ENCODE assay signal across 29 mouse cellular contexts in genomic region chr2:168023763-168024402, GRCm38 (mm10). TPM values are rescaled to one million over a fixed set of nuclear protein-coding genes. Genes with fewer than 3 reads are reported as not detected.
DNase-seq lines count a peak whose midpoint lies in the region; ATAC-seq and TF ChIP-seq lines count a peak whose summit lies in the region.
"Had no signal": no experiment of that assay in that cellular context is flagged by ENCODE, and none has a peak within 500 bp of the region (broad histone marks: within the 10 kb centered on the region; RNA-seq: fewer than 3 reads in every experiment).

No protein-coding gene starts in this region.

- DNase-seq in limb, embryonic 10.5 days (ENCODE audit: low spot score) = no peak
- DNase-seq in 416B (ENCODE audit: low read depth) (peak; percentile 72), adipocyte (ENCODE audit: low spot score) (no peak)
- no peak for DNase-seq in urinary bladder, postnatal 14 days (ENCODE audit: low spot score)
- DNase-seq: adrenal gland, postnatal 14 days; cerebellum, adult 2 months; cerebellum, postnatal 25 days; forebrain, postnatal 0 days; gastrocnemius, postnatal 25 days; heart, adult 2 months; kidney, adult 9 months; kidney, postnatal 25 days; layer of hippocampus, postnatal 36 days; lung, adult 18-20 months; lung, postnatal 14 days; retina, postnatal 1 day; right cerebral cortex, postnatal 25 days; spleen, adult 18-20 months; thymus, postnatal 25 days had no signal

- peaks cover 26% of the 10 kb centered on the region for H3K4me1 ChIP-seq in limb, embryonic 15.5 days
- peaks cover 4% of the 10 kb centered on the region; the same call in 1 of the 2 replicates for H3K4me1 ChIP-seq in limb, embryonic 10.5 days
- H3K4me1 ChIP-seq: hindbrain, embryonic 12.5 days; neural tube, embryonic 13.5 days had no signal

- H3K27ac ChIP-seq in limb, embryonic 15.5 days = peak overlapping the region; percentile 87; the same call in 1 of the 2 replicates
- no peak overlapping the region for H3K27ac ChIP-seq in limb, embryonic 10.5 days
- H3K27ac ChIP-seq: heart, adult 2 months; hindbrain, embryonic 12.5 days; limb, embryonic 12.5 days; neural tube, embryonic 13.5 days had no signal

- H3K36me3 ChIP-seq in limb, embryonic 15.5 days = no peaks in the 10 kb centered on the region
- no peaks in the 10 kb centered on the region for H3K36me3 ChIP-seq in limb, embryonic 10.5 days
- H3K36me3 ChIP-seq in myocyte (ENCODE audit: control insufficient read depth, insufficient read depth) = no peaks in the 10 kb centered on the region
- H3K36me3 ChIP-seq: hindbrain, embryonic 12.5 days; limb, embryonic 12.5 days; neural tube, embryonic 13.5 days had no signal

- no peaks in the 10 kb centered on the region for H3K79me2 ChIP-seq in myocyte (ENCODE audit: control insufficient read depth, insufficient read depth)

- H3K9ac ChIP-seq in limb, embryonic 15.5 days = no peak overlapping the region
- H3K9ac ChIP-seq: forebrain, postnatal 0 days; hindbrain, embryonic 12.5 days; limb, embryonic 12.5 days; neural tube, embryonic 13.5 days had no signal

- H3K9me3 ChIP-seq in limb, embryonic 15.5 days = no peaks in the 10 kb centered on the region
- H3K9me3 ChIP-seq in limb, embryonic 10.5 days (replicated peaks) = no peaks in the 10 kb centered on the region
- H3K9me3 ChIP-seq: neural tube, embryonic 13.5 days had no signal

- WGBS in limb, embryonic 15.5 days = 63% methylated on average over 3 of the region's 3 CpGs
- WGBS in limb, embryonic 10.5 days = 81% methylated on average over 3 of the region's 3 CpGs

- H3K27me3 ChIP-seq in limb, embryonic 15.5 days = no peaks in the 10 kb centered on the region
- H3K27me3 ChIP-seq in limb, embryonic 10.5 days (ENCODE audit: low read depth, poor library complexity, severe bottlenecking) = no peaks in the 10 kb centered on the region
- peaks cover 4% of the 10 kb centered on the region for H3K27me3 ChIP-seq in myocyte (ENCODE audit: control insufficient read depth, insufficient read depth, insufficient read length)
- H3K27me3 ChIP-seq: hindbrain, embryonic 12.5 days; limb, embryonic 12.5 days; neural tube, embryonic 13.5 days had no signal

- TF ChIP-seq POLR2A in myocyte (IDR thresholded peaks at IDR 0.05; ENCODE audit: insufficient read length, low read depth) = no peak

- H3ac ChIP-seq in myocyte (ENCODE audit: control insufficient read depth, insufficient read length) = no peak overlapping the region

- no peak for ATAC-seq in limb, embryonic 15.5 days (ENCODE audit: insufficient number of reproducible peaks, low FRiP score, low TSS enrichment, low read depth)
- peak; percentile 36; the same call in 1 of the 2 replicates for ATAC-seq in common myeloid progenitor, adult 5-6 weeks (replicated peaks; ENCODE audit: low read depth, poor library complexity, severe bottlenecking)
- ATAC-seq in erythroblast, adult 5-6 weeks (replicated peaks; ENCODE audit: low FRiP score, poor library complexity, severe bottlenecking) = no peak; the same call in 1 of the 2 replicates
- ATAC-seq: activated CD4-positive, CD25-positive, alpha-beta regulatory T cell, adult 4 months; forebrain, postnatal 0 days; inflammation-experienced regulatory T-cells, adult 6 months had no signal

- H3K4me2 ChIP-seq in limb, embryonic 15.5 days = no peak overlapping the region
- H3K4me2 ChIP-seq in myocyte (ENCODE audit: low read depth) = no peak overlapping the region
- H3K4me2 ChIP-seq: hindbrain, embryonic 12.5 days; limb, embryonic 12.5 days; midbrain, embryonic 11.5 days; neural tube, embryonic 13.5 days had no signal

- no peak overlapping the region for H3K4me3 ChIP-seq in limb, embryonic 15.5 days
- no peak overlapping the region for H3K4me3 ChIP-seq in limb, embryonic 10.5 days
- H3K4me3 ChIP-seq in myocyte = no peak overlapping the region
- H3K4me3 ChIP-seq: heart, adult 2 months; hindbrain, embryonic 12.5 days; limb, embryonic 12.5 days; neural tube, embryonic 13.5 days had no signal

TF ChIP-seq in myocyte, 11 proteins besides CTCF, POLR2A, EP300 and RAD21:
- peak in 2 of 3 experiments; percentile 87 to 92 for TF ChIP-seq MYOG (IDR thresholded peaks at IDR 0.05; ENCODE audit: control insufficient read depth in 1 of 3, insufficient read depth in 1 of 3, insufficient read length in 2 of 3, low read depth in 2 of 3)
- TF ChIP-seq E2F4 (IDR thresholded peaks at IDR 0.05; ENCODE audit: insufficient read depth) = no peak
- TF ChIP-seq USF1 (IDR thresholded peaks at IDR 0.05; ENCODE audit: low read depth) = no peak
- peak; percentile 22 to 89 (median 80) for TF ChIP-seq MYOD1 (IDR thresholded peaks at IDR 0.05; ENCODE audit: control insufficient read depth in 1 of 3, insufficient read length in 2 of 3, low read depth in 2 of 3)
- no peak for TF ChIP-seq SRF (IDR thresholded peaks at IDR 0.05; ENCODE audit: control insufficient read depth, insufficient read length, low read depth)
- TF ChIP-seq TCF12 (IDR thresholded peaks at IDR 0.05; ENCODE audit: insufficient read depth, poor library complexity, severe bottlenecking) = peak; percentile 56
- peak; percentile 84 for TF ChIP-seq TCF3 (IDR thresholded peaks at IDR 0.05; ENCODE audit: insufficient read length, low read depth)
- no peak for TF ChIP-seq POLR2AphosphoS2 (IDR thresholded peaks at IDR 0.05; ENCODE audit: insufficient read length, low read depth)

RNA-seq across cellular contexts. Expression of gene Ripor3, which starts 13.5 kb away (rescaled TPM):
- 7.9 and 9.2 TPM in 2 replicates for polyA plus RNA-seq in limb, embryonic 15.5 days (2015; fragmentation: Nextera tagmentation; extraction: Ambion mirVana)
- polyA plus RNA-seq in limb, embryonic 10.5 days (2016; fragmentation: Nextera tagmentation; extraction: Ambion mirVana) = 0.44 and 0.49 TPM in 2 replicates
- 0.09 TPM in 1 of 2 replicates, not detected in the other for total RNA-seq in common myeloid progenitor, adult 5-6 weeks (2017)
- 0.94 TPM for polyA plus RNA-seq in myocyte (2012; fragmentation: generic; extraction: Trizol)
- not detected in 2 replicates for total RNA-seq in erythroblast, adult 5-6 weeks (2015; ENCODE audit: low replicate concordance)
- not detected in 2 replicates for total RNA-seq in erythroblast, adult 5-6 weeks (2017; ENCODE audit: low replicate concordance)

RNA-seq across cellular contexts. Expression of gene Pard6b, which starts 56.9 kb away (rescaled TPM):
- polyA plus RNA-seq in limb, embryonic 15.5 days (2015; fragmentation: Nextera tagmentation; extraction: Ambion mirVana) = 2.9 and 3.8 TPM in 2 replicates
- 4.5 and 6.0 TPM in 2 replicates for polyA plus RNA-seq in limb, embryonic 10.5 days (2016; fragmentation: Nextera tagmentation; extraction: Ambion mirVana)
- total RNA-seq in common myeloid progenitor, adult 5-6 weeks (2017) = 0.41 and 1.2 TPM in 2 replicates
- 0.11 TPM for polyA plus RNA-seq in myocyte (2012; fragmentation: generic; extraction: Trizol)
- total RNA-seq in erythroblast, adult 5-6 weeks (2015; ENCODE audit: low replicate concordance) = not detected in 2 replicates
- not detected in 2 replicates for total RNA-seq in erythroblast, adult 5-6 weeks (2017; ENCODE audit: low replicate concordance)
